Mouse (Mus musculus) limb, embryonic 14.5 days (tissue): ENCODE measurements around the gene Zp2. TPM values are rescaled to one million over a fixed set of nuclear protein-coding genes. Genes with fewer than 3 reads are reported as not detected.

Experiments
- ATAC-seq: fragments of 200-750 bp; cut with Nextera tagmentation; 2 replicates; pipeline ENCODE4 v1.8.0; 2017; ENCODE audit warnings: low read depth, moderate number of reproducible peaks, moderate TSS enrichment; ENCODE audit not compliant: low FRiP score
- DNase-seq: peaks from one replicate; pipeline ENCODE4 v3.0.0-alpha.2; 2015; ENCODE audit warnings: low spot score
- H3K27ac ChIP-seq: fragments of 300-500 bp; sonication (generic); replicated peaks from 2 replicates; pipeline ENCODE4 v1.5.1; 2014; ENCODE audit warnings: low read depth, mild to moderate bottlenecking, low read length, moderate library complexity, mixed read lengths
- H3K27me3 ChIP-seq: fragments of 300-500 bp; sonication (generic); 2 replicates; pipeline ENCODE4 v1.6.1; 2014; ENCODE audit warnings: low read length, mixed read lengths; ENCODE audit not compliant: control insufficient read depth, insufficient read depth
- H3K36me3 ChIP-seq: fragments of 300-500 bp; sonication (generic); 2 replicates; pipeline ENCODE4 v1.6.1; 2014; ENCODE audit warnings: mild to moderate bottlenecking, low read length, moderate library complexity, mixed read lengths; ENCODE audit not compliant: control insufficient read depth, insufficient read depth
- H3K4me1 ChIP-seq: fragments of 300-500 bp; sonication (generic); 2 replicates; pipeline ENCODE4 v1.6.1; 2014; ENCODE audit warnings: antibody characterized with exemption, low read length, mixed read lengths; ENCODE audit not compliant: control insufficient read depth, insufficient read depth
- H3K4me2 ChIP-seq: fragments of 300-500 bp; sonication (generic); replicated peaks from 2 replicates; pipeline ENCODE4 v1.6.1; 2014; ENCODE audit warnings: low read depth, mild to moderate bottlenecking, low read length, moderate library complexity; ENCODE audit not compliant: severe bottlenecking
- H3K4me3 ChIP-seq: fragments of 300-500 bp; sonication (generic); replicated peaks from 2 replicates; pipeline ENCODE4 v1.5.1; 2014; ENCODE audit warnings: low read length
- H3K9ac ChIP-seq: fragments of 300-500 bp; sonication (generic); 2 replicates; pipeline ENCODE4 v1.6.1; 2014; ENCODE audit warnings: mild to moderate bottlenecking, low read depth, low read length, moderate library complexity; ENCODE audit not compliant: severe bottlenecking
- H3K9me3 ChIP-seq: fragments of 300-500 bp; sonication (generic); 2 replicates; pipeline ENCODE4 v1.6.1; 2016; ENCODE audit warnings: low read length; ENCODE audit not compliant: control insufficient read depth
- POLR2A ChIP-seq: fragments of 200-500 bp; IDR thresholded peaks from 2 replicates; pipeline ENCODE4 v1.8.0; 2012; ENCODE audit warnings: inconsistent platforms, mild to moderate bottlenecking, moderate library complexity, borderline replicate concordance; ENCODE audit not compliant: insufficient read depth, insufficient read length; ENCODE audit errors: extremely low read depth
- WGBS: fragments of 180-500 bp; shearing (Covaris S2); extraction: QIAGEN DNeasy Blood & Tissue Kit; methylation state at CpG from one replicate; pipeline ENCODE4 v1.1.7; 2014; 5-methylcytosine and 5-hydroxymethylcytosine counted together
- polyA plus RNA-seq, 2 experiments: library from polyadenylated mRNA; depleted of rRNA in 1 of 2; stranded (reverse) in 1 of 2; unstranded in 1 of 2; fragments of >200 nt; fragmentation: Nextera tagmentation in 1 of 2; extraction: Ambion mirVana in 1 of 2; gene quantifications; 2 replicates each; pipeline versions ENCODE4 v1.2.1 to v1.2.3; 2012 to 2014

The Zp2 gene
- polyA plus RNA-seq, 2 experiments = 0.66 to 1.0 TPM

DNA sequence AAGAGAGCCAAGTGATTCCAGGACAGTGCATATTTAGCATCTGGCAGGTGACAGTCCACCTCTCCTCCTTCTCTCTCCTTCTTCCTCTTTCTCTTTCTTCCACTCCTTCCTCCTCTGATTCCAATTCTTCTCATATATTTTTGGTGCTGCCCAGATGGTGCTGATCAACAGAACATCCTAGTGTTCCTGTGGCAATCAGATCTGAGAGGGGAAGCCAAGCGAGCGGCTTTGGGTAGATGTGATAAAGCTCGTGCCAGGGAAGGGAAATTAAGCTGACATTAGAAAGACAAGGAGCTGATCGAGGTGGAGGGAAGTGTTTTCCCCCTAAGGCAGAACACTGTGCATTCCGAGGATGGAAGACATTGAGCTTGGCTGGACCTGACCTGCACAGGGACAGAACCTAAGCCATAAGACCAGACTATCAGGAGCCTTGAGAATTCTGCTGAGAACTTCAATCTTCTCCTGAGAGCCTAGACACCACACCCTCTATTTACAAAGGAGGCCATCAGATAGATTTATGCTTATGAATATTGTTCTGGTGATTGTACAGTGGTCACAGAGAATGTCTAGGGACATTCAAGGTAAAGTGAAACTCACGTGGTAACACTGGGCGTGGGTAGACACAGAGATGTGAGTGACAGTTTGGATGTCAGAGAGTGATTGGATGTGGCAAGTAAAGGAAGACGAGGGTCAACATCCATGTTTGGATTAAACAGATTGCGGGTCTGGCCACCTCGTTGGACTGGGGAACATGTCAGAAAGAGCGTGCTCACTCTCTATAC, 29.8 kb upstream of the Zp2 start:
- no peak overlapping the region for H3K4me2 ChIP-seq
- WGBS = 80% methylated on average over 11 of the region's 11 CpGs
- H3K27me3 ChIP-seq = no peaks in the 10 kb centered on the region
- H3K27ac ChIP-seq = no peak overlapping the region
- no peaks in the 10 kb centered on the region for H3K9me3 ChIP-seq
- H3K4me1 ChIP-seq = 0 out of 2 replicates have a peak, but pooled peaks cover 3% of the 10 kb centered on the region
- no peaks in the 10 kb centered on the region for H3K36me3 ChIP-seq
- no peak overlapping the region for H3K4me3 ChIP-seq
- no peak for TF ChIP-seq POLR2A
- DNase-seq = no peak
- ATAC-seq = no peak
- H3K9ac ChIP-seq = no peak overlapping the region

DNA sequence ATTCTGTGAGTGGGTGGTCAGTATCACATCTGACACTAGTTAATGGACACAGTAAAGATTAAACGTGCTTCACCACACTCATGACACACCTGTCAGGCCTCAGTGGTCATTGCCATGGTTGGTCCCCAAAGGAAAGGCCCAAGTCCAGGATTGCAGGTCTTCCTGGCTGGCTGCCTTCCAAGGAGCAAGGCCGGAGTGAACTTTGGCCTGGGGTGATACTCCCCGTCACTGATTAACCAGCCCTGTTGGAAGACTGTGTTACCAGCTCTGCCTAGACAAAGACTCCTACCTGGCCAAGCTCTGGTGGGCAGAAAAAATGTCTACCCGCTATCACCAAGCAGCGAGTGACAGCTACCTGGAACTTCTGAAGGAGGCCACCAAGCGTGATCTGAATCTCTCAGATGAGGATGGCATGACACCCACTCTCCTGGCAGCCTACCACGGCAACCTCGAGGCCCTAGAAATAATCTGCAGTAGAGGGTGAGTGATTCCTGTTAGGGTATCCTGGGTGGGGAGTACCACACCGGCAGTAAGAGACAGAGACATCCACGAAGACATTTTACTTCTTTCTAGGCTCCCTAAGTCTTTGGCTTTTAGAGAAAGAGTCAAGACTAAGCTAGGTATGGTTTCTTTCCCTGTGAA, 28.6 kb upstream of the Zp2 start, which contains the start of gene Anks4b:
TSS of gene Anks4b (plus strand) at position 256 of the 642 bp plus-strand sequence.
- Histone ChIP-seq H3K27me3 (no peaks in the 10 kb centered on the region), H3K27ac (no peak within 1 kb of the TSS), H3K36me3 (no peaks in the 10 kb centered on the region), H3K9ac (no peak within 1 kb of the TSS), H3K4me2 (no peak within 1 kb of the TSS), H3K9me3 (no peaks in the 10 kb centered on the region), H3K4me3 (no peak within 1 kb of the TSS), H3K4me1 (no peaks in the 10 kb centered on the region)
- DNase-seq = no peak
- ATAC-seq = no peak
- 87% methylated on average over 10 of the region's 10 CpGs for WGBS
- no peak for TF ChIP-seq POLR2A

DNA sequence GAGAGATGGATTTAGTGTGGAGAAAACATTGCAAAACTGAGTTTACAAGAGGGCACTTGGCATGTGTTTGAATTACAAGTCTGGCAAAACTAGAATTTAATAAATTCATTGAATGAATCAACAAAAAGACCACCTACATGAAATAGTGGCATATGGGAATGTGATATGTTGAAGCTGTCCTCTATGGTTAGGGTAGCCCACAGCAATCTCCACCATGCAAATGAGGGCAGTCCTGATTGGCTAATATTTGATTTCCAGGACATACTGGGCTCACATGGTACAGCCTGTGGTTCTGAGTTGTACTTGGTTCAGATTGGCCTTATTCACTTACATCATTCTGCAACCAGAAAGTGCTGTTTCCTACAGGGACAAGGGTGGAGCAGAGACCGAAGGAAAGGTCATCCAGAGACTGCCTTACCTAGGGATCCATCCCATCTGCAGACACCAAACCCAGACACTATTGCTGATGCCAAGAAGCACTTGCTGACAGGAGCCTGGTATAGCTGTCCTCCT, 27.2 kb upstream of the Zp2 start:
- Histone ChIP-seq H3K27ac (no peak overlapping the region), H3K4me2 (no peak overlapping the region), H3K4me3 (no peak overlapping the region), H3K4me1 (no peaks in the 10 kb centered on the region), H3K36me3 (no peaks in the 10 kb centered on the region), H3K9me3 (no peaks in the 10 kb centered on the region), H3K9ac (no peak overlapping the region), H3K27me3 (no peaks in the 10 kb centered on the region)
- TF ChIP-seq POLR2A = no peak
- no peak for DNase-seq
- no peak for ATAC-seq
- 78% methylated on average over 1 of the region's 1 CpGs for WGBS

- DNase-seq = no peak
- 80% methylated on average over 11 of the region's 11 CpGs for WGBS
Observed at GRCm38 (mm10) chr7:120163581-120164251, 18.6 kb upstream of the Zp2 start.

GRCm38 (mm10) chr7:120158121-120158613, 13.1 kb upstream of the Zp2 start:
- H3K4me3 ChIP-seq = no peak overlapping the region
- H3K27ac ChIP-seq = no peak overlapping the region
- no peaks in the 10 kb centered on the region for H3K36me3 ChIP-seq
- H3K4me1 ChIP-seq = no peaks in the 10 kb centered on the region
- no peak for DNase-seq
- no peak overlapping the region for H3K4me2 ChIP-seq
- no peaks in the 10 kb centered on the region for H3K27me3 ChIP-seq
- TF ChIP-seq POLR2A = no peak
- no peak overlapping the region for H3K9ac ChIP-seq
- H3K9me3 ChIP-seq = no peaks in the 10 kb centered on the region
- ATAC-seq = no peak
- 33% methylated on average over 4 of the region's 4 CpGs for WGBS

More at GRCm38 (mm10) chr7:120163581-120164251, 18.6 kb upstream of the Zp2 start:
- no peak for ATAC-seq
- Histone ChIP-seq H3K9ac (no peak overlapping the region), H3K4me3 (no peak overlapping the region), H3K9me3 (no peaks in the 10 kb centered on the region), H3K4me2 (no peak overlapping the region), H3K27ac (no peak overlapping the region), H3K36me3 (no peaks in the 10 kb centered on the region), H3K4me1 (no peaks in the 10 kb centered on the region), H3K27me3 (no peaks in the 10 kb centered on the region)
- TF ChIP-seq POLR2A = no peak
